Mouse (Mus musculus) embryonic fibroblast, embryonic 13.5 days (primary cell): ENCODE results near the gene Sprr1a.

Experiments
- CTCF ChIP-seq: IDR thresholded peaks from 2 replicates; pipeline ENCODE4 v1.5.1; 2011; ENCODE audit warnings: mild to moderate bottlenecking, control low read depth, low read length, moderate library complexity, borderline replicate concordance; ENCODE audit not compliant: insufficient read depth
- POLR2A ChIP-seq: IDR thresholded peaks from 2 replicates; pipeline ENCODE4 v1.6.1; 2011; ENCODE audit warnings: low read depth, mild to moderate bottlenecking, control low read depth, low read length, moderate library complexity

GRCm38 (mm10) chr3:92512325-92512724, 26.6 kb upstream of the Sprr1a start:
- TF ChIP-seq CTCF (no peak), POLR2A (no peak)
